Mouse (Mus musculus): ENCODE measurements around the gene Hspg2. TPM values are rescaled to one million over a fixed set of nuclear protein-coding genes. Genes with fewer than 3 reads are reported as not detected.

Hspg2 gene
- polyA plus RNA-seq, 1 experiment, result 108 TPM

GRCm38 (mm10) chr4:137456581-137456980, 12.0 kb upstream of the Hspg2 start:
- no peak overlapping the region for H3ac ChIP-seq (ENCODE audit: control insufficient read depth, insufficient read length, low read depth)
- no peaks in the 10 kb centered on the region for H3K36me3 ChIP-seq (ENCODE audit: control insufficient read depth, insufficient read depth)
- H3K4me3 ChIP-seq (ENCODE audit: insufficient read depth, poor library complexity, severe bottlenecking), result no peak overlapping the region
- TF ChIP-seq MYOG (IDR thresholded peaks at IDR 0.05; ENCODE audit: control insufficient read depth, extremely low read depth, insufficient read length) (no peak), MAX (IDR thresholded peaks at IDR 0.05) (no peak), MYOD1 (IDR thresholded peaks at IDR 0.05; ENCODE audit: control insufficient read depth, insufficient read length, low read depth) (no peak), CTCF (IDR thresholded peaks at IDR 0.05; ENCODE audit: control insufficient read depth, insufficient read depth, insufficient read length) (no peak), USF1 (IDR thresholded peaks at IDR 0.05; ENCODE audit: low read depth) (no peak), FOSL1 (IDR thresholded peaks at IDR 0.05; ENCODE audit: insufficient read depth, low read length, poor library complexity, severe bottlenecking) (no peak)
- H3K79me3 ChIP-seq (ENCODE audit: low read depth), result no peaks in the 10 kb centered on the region
- no peaks in the 10 kb centered on the region for H3K79me2 ChIP-seq (ENCODE audit: control insufficient read depth, insufficient read depth)
- no peaks in the 10 kb centered on the region for H3K27me3 ChIP-seq (ENCODE audit: control insufficient read depth, insufficient read depth, insufficient read length)

DNA sequence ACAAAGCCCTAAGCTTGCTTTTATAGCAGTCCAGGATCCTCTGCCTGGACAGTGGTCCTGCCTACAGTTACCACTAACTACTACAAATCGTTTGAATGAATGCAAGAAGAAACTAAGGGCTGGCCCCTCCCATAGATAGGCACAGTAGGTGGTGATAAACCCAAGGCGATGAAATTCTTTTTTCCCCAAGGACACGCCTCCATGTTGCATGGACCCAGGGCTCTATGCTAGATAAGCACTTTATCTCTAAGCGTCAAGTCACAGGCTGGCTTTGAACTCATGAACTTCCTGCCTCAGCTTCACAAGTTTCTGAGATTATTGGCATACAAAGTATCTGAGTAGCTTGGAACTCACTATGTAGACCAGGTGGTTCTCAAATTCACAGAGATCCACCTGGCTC, 11.3 kb upstream of the Hspg2 start:
- Histone ChIP-seq H3K79me2 (ENCODE audit: control insufficient read depth, insufficient read depth) (no peaks in the 10 kb centered on the region), H3K27me3 (ENCODE audit: control insufficient read depth, insufficient read depth, insufficient read length) (no peaks in the 10 kb centered on the region), H3K36me3 (ENCODE audit: control insufficient read depth, insufficient read depth) (no peaks in the 10 kb centered on the region), H3ac (ENCODE audit: control insufficient read depth, insufficient read length, low read depth) (no peak overlapping the region), H3K79me3 (ENCODE audit: low read depth) (no peaks in the 10 kb centered on the region), H3K4me3 (ENCODE audit: insufficient read depth, poor library complexity, severe bottlenecking) (no peak overlapping the region)
- TF ChIP-seq CTCF (IDR thresholded peaks at IDR 0.05; ENCODE audit: control insufficient read depth, insufficient read depth, insufficient read length) (no peak), MYOG (IDR thresholded peaks at IDR 0.05; ENCODE audit: control insufficient read depth, extremely low read depth, insufficient read length) (no peak), MAX (IDR thresholded peaks at IDR 0.05) (no peak), USF1 (IDR thresholded peaks at IDR 0.05; ENCODE audit: low read depth) (no peak), FOSL1 (IDR thresholded peaks at IDR 0.05; ENCODE audit: insufficient read depth, low read length, poor library complexity, severe bottlenecking) (no peak), CEBPB (IDR thresholded peaks at IDR 0.05; ENCODE audit: low read depth) (no peak), MYOD1 (IDR thresholded peaks at IDR 0.05; ENCODE audit: control insufficient read depth, insufficient read length, low read depth) (no peak)

- Histone ChIP-seq H3K79me3 (ENCODE audit: low read depth) (no peaks in the 10 kb centered on the region), H3K79me2 (ENCODE audit: control insufficient read depth, insufficient read depth) (no peaks in the 10 kb centered on the region), H3K27me3 (ENCODE audit: control insufficient read depth, insufficient read depth, insufficient read length) (no peaks in the 10 kb centered on the region), H3K4me3 (ENCODE audit: insufficient read depth, poor library complexity, severe bottlenecking) (no peak overlapping the region), H3K36me3 (ENCODE audit: control insufficient read depth, insufficient read depth) (no peaks in the 10 kb centered on the region), H3ac (ENCODE audit: control insufficient read depth, insufficient read length, low read depth) (no peak overlapping the region)
- TF ChIP-seq CEBPB (IDR thresholded peaks at IDR 0.05; ENCODE audit: low read depth) (no peak), MYOD1 (IDR thresholded peaks at IDR 0.05; ENCODE audit: control insufficient read depth, insufficient read length, low read depth) (no peak)
Observed at GRCm38 (mm10) chr4:137458310-137458709, 10.3 kb upstream of the Hspg2 start.

- no peak for TF ChIP-seq FOSL1 (IDR thresholded peaks at IDR 0.05; ENCODE audit: insufficient read depth, low read length, poor library complexity, severe bottlenecking)
- no peak for TF ChIP-seq CTCF (IDR thresholded peaks at IDR 0.05; ENCODE audit: control insufficient read depth, insufficient read depth, insufficient read length)
- TF ChIP-seq MYOG (IDR thresholded peaks at IDR 0.05; ENCODE audit: control insufficient read depth, extremely low read depth, insufficient read length), result no peak
- TF ChIP-seq CEBPB (IDR thresholded peaks at IDR 0.05; ENCODE audit: low read depth), result no peak
- TF ChIP-seq MYOD1 (IDR thresholded peaks at IDR 0.05; ENCODE audit: control insufficient read depth, insufficient read length, low read depth), result no peak
- H3K36me3 ChIP-seq (ENCODE audit: control insufficient read depth, insufficient read depth), result no peaks in the 10 kb centered on the region
- no peaks in the 10 kb centered on the region for H3K27me3 ChIP-seq (ENCODE audit: control insufficient read depth, insufficient read depth, insufficient read length)
- no peaks in the 10 kb centered on the region for H3K79me3 ChIP-seq (ENCODE audit: low read depth)
- no peaks in the 10 kb centered on the region for H3K79me2 ChIP-seq (ENCODE audit: control insufficient read depth, insufficient read depth)
- H3ac ChIP-seq (ENCODE audit: control insufficient read depth, insufficient read length, low read depth), result no peak overlapping the region
- H3K4me3 ChIP-seq (ENCODE audit: insufficient read depth, poor library complexity, severe bottlenecking), result no peak overlapping the region
Observed at GRCm38 (mm10) chr4:137458861-137459260, 9.7 kb upstream of the Hspg2 start.

DNA sequence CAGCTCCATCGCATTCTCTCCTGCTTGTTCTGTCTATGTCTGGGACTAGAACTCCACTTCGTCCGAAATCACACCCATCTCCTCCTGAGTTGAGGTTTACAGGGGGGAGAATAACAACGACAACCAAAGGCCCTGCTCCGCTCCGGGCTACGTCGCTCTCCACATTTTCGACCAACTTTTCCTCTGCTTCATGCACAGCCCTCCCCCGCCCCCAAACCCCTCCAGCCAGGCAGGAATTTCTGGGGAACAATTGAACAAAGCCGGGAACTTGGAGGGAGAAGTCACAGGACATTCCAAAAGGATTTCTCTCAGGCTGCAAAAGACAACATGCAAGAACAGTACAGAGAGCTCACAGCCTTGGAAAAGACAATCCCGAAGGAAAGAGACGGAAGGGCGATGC, 7.9 kb upstream of the Hspg2 start:
- no peak overlapping the region for H3ac ChIP-seq (ENCODE audit: control insufficient read depth, insufficient read length, low read depth)
- H3K27me3 ChIP-seq (ENCODE audit: control insufficient read depth, insufficient read depth, insufficient read length), result no peaks in the 10 kb centered on the region
- H3K79me2 ChIP-seq (ENCODE audit: control insufficient read depth, insufficient read depth), result no peaks in the 10 kb centered on the region
- no peak for TF ChIP-seq CTCF (IDR thresholded peaks at IDR 0.05; ENCODE audit: control insufficient read depth, insufficient read depth, insufficient read length)
- no peak for TF ChIP-seq FOSL1 (IDR thresholded peaks at IDR 0.05; ENCODE audit: insufficient read depth, low read length, poor library complexity, severe bottlenecking)
- TF ChIP-seq MAX (IDR thresholded peaks at IDR 0.05), result no peak
- TF ChIP-seq USF1 (IDR thresholded peaks at IDR 0.05; ENCODE audit: low read depth), result no peak
- no peak for TF ChIP-seq CEBPB (IDR thresholded peaks at IDR 0.05; ENCODE audit: low read depth)
- no peak for TF ChIP-seq MYOD1 (IDR thresholded peaks at IDR 0.05; ENCODE audit: control insufficient read depth, insufficient read length, low read depth)
- no peak for TF ChIP-seq MYOG (IDR thresholded peaks at IDR 0.05; ENCODE audit: control insufficient read depth, extremely low read depth, insufficient read length)
- H3K36me3 ChIP-seq (ENCODE audit: control insufficient read depth, insufficient read depth), result no peaks in the 10 kb centered on the region
- H3K79me3 ChIP-seq (ENCODE audit: low read depth), result no peaks in the 10 kb centered on the region
- H3K4me3 ChIP-seq (ENCODE audit: insufficient read depth, poor library complexity, severe bottlenecking), result no peak overlapping the region

- Histone ChIP-seq H3ac (ENCODE audit: control insufficient read depth, insufficient read length, low read depth) (no peak overlapping the region), H3K79me2 (ENCODE audit: control insufficient read depth, insufficient read depth) (no peaks in the 10 kb centered on the region), H3K36me3 (ENCODE audit: control insufficient read depth, insufficient read depth) (no peaks in the 10 kb centered on the region), H3K79me3 (ENCODE audit: low read depth) (no peaks in the 10 kb centered on the region), H3K4me3 (ENCODE audit: insufficient read depth, poor library complexity, severe bottlenecking) (no peak overlapping the region), H3K27me3 (ENCODE audit: control insufficient read depth, insufficient read depth, insufficient read length) (no peaks in the 10 kb centered on the region)
- TF ChIP-seq CEBPB (IDR thresholded peaks at IDR 0.05; ENCODE audit: low read depth) (no peak), USF1 (IDR thresholded peaks at IDR 0.05; ENCODE audit: low read depth) (no peak), MYOD1 (IDR thresholded peaks at IDR 0.05; ENCODE audit: control insufficient read depth, insufficient read length, low read depth) (no peak), FOSL1 (IDR thresholded peaks at IDR 0.05; ENCODE audit: insufficient read depth, low read length, poor library complexity, severe bottlenecking) (no peak), MYOG (IDR thresholded peaks at IDR 0.05; ENCODE audit: control insufficient read depth, extremely low read depth, insufficient read length) (no peak), CTCF (IDR thresholded peaks at IDR 0.05; ENCODE audit: control insufficient read depth, insufficient read depth, insufficient read length) (no peak), MAX (IDR thresholded peaks at IDR 0.05) (no peak)
Observed at GRCm38 (mm10) chr4:137461217-137461616, 7.4 kb upstream of the Hspg2 start.
